Mouse (Mus musculus) liver, postnatal 0 days (tissue): Measurements from ENCODE around the gene Ctsw.

Experiments
- CTCF ChIP-seq: sonication (generic); IDR thresholded peaks from 2 replicates; pipeline ENCODE4 v1.5.1; 2016; ENCODE audit warnings: antibody characterized with exemption, low read depth
- EP300 ChIP-seq: IDR thresholded peaks from 2 replicates; pipeline ENCODE4 v1.6.1; 2016; ENCODE audit warnings: antibody characterized with exemption, low read depth, mild to moderate bottlenecking

DNA sequence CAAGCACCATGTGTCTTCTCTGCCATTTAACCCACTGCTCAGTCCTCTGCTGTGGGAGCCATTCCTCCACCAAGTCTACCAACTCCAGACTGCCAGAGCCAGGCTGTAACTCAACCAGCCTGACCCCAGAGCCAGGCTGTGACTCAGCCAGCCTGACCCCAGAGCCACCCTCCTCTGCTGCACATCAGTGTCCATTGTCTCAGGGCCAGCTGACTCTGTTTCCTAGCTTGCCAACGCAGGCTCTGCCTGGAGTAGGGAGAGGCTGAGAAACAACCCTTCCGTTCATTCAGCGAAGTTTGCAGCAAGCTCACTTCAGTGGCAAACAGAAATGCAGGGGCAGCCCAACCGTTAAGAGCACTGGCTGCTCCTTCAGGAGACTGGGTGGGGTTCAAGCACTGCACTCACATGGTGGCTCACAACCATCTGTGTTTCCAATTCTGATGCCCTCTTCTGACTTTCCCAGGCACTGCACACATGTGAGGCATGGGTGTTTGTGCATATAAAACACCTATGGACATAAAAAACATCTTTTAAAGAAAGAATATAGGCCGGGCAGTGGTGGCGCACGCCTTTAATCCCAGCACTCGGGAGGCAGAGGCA lies 48.7 kb upstream of the Ctsw start:
- TF ChIP-seq CTCF (peak; percentile 18; the same call in 1 of the 2 replicates), EP300 (no peak)
